Mouse (Mus musculus) testis, postnatal 14 days (tissue): ENCODE data around the gene Olfr494.

ENCODE experiments used
- DNase-seq: peaks from one replicate; pipeline ENCODE4 v3.0.0; 2021; ENCODE audit warnings: low spot score

Olfr494 gene

GRCm38 (mm10) chr7:108365035-108365434, at the start of gene Olfr494:
Gene Olfr494, plus strand, starts transcription at chr7:108365335.
- no peak for DNase-seq

GRCm38 (mm10) chr7:108323574-108323973, 41.6 kb upstream of the Olfr494 start, which contains the start of gene Olfr492:
Gene Olfr492, minus strand, starts transcription at chr7:108323674.
- no peak for DNase-seq

GRCm38 (mm10) chr7:108346879-108347278, 18.3 kb upstream of the Olfr494 start, which contains the start of gene Olfr493:
Gene Olfr493, minus strand, starts transcription at chr7:108346979.
- DNase-seq: no peak

- DNase-seq: no peak
Measured at GRCm38 (mm10) chr7:108392867-108393266, 27.7 kb downstream of the Olfr494 start, which contains the start of gene Olfr495. Gene Olfr495, plus strand, starts transcription at chr7:108393167.
